In genomic region chr10:87572500-87572899, GRCm38 (mm10) we compare ENCODE assay signal across 31 mouse cellular contexts. TPM values are rescaled to one million over a fixed set of nuclear protein-coding genes. Genes with fewer than 3 reads are reported as not detected.
DNase-seq lines count a peak whose midpoint lies in the region; ATAC-seq and TF ChIP-seq lines count a peak whose summit lies in the region.
"Had no signal": no experiment of that assay in that cellular context is flagged by ENCODE, and none has a peak within 500 bp of the region (broad histone marks: within the 10 kb centered on the region; RNA-seq: fewer than 3 reads in every experiment).

No protein-coding gene starts in this region.

- no peak overlapping the region for H3K4me2 ChIP-seq in heart, embryonic 11.5 days
- H3K4me2 ChIP-seq: forebrain, embryonic 13.5 days; heart, embryonic 12.5 days; heart, embryonic 15.5 days; hindbrain, embryonic 13.5 days had no signal

- DNase-seq in heart, adult 11 months, result peak; percentile 55
- peak; percentile 27 to 63 for DNase-seq in kidney, adult 8-10 months
- DNase-seq in kidney, postnatal 4 days, result no peak
- DNase-seq in liver, adult 2 months (ENCODE audit: extremely low read depth, low read depth, low spot score), result peak; percentile 99
- DNase-seq in liver (no peak), adipocyte (ENCODE audit: low spot score) (peak; percentile 75)
- DNase-seq: adrenal gland, adult 2 months; adrenal gland, postnatal 25 days; B cell, adult 2 months; cerebellum, adult 18-20 months; cerebellum, adult 9-10 months; cerebellum, postnatal 14 days; gastrocnemius, postnatal 10 days; gastrocnemius, postnatal 36 days; heart, postnatal 10 days; heart, postnatal 36 days had no signal

- no peak for TF ChIP-seq POLR2A in liver, adult 2 months (IDR thresholded peaks at IDR 0.05; ENCODE audit: extremely low read depth, insufficient read depth, low read length)

- H3K4me1 ChIP-seq in heart, embryonic 11.5 days (ENCODE audit: control insufficient read depth, insufficient read depth, low read length), result no peaks in the 10 kb centered on the region
- H3K4me1 ChIP-seq in liver, adult 2 months (ENCODE audit: control insufficient read depth, insufficient read depth, low read length), result peaks cover 20% of the 10 kb centered on the region
- H3K4me1 ChIP-seq: forebrain, embryonic 10.5 days; forebrain, embryonic 13.5 days; heart, embryonic 12.5 days; heart, embryonic 15.5 days; hindbrain, embryonic 10.5 days; hindbrain, embryonic 13.5 days had no signal

- H3K27me3 ChIP-seq in heart, embryonic 11.5 days (ENCODE audit: control insufficient read depth, insufficient read depth, low read length), result no peaks in the 10 kb centered on the region
- no peaks in the 10 kb centered on the region for H3K27me3 ChIP-seq in liver, adult 2 months (ENCODE audit: control insufficient read depth, insufficient read depth, low read length)
- H3K27me3 ChIP-seq: CH12.LX; forebrain, embryonic 13.5 days; heart, embryonic 12.5 days; heart, embryonic 15.5 days; hindbrain, embryonic 13.5 days had no signal

- no peak for ATAC-seq in heart, embryonic 11.5 days (replicated peaks; ENCODE audit: insufficient number of reproducible peaks, low FRiP score, low TSS enrichment)
- ATAC-seq: forebrain, embryonic 13.5 days; forebrain, embryonic 16.5 days; hindbrain, embryonic 16.5 days; Patski had no signal

- no peak overlapping the region for H3K4me3 ChIP-seq in heart, embryonic 11.5 days (ENCODE audit: low read depth, low read length)
- H3K4me3 ChIP-seq in liver, adult 2 months (ENCODE audit: insufficient read depth, low read depth, low read length), result no peak overlapping the region
- H3K4me3 ChIP-seq: forebrain, embryonic 10.5 days; forebrain, embryonic 13.5 days; heart, embryonic 12.5 days; heart, embryonic 15.5 days; hindbrain, embryonic 10.5 days; hindbrain, embryonic 13.5 days had no signal

- no peak overlapping the region for H3K9ac ChIP-seq in heart, embryonic 11.5 days (ENCODE audit: low read depth, low read length)
- H3K9ac ChIP-seq in liver, adult 2 months (ENCODE audit: low read depth, low read length), result no peak overlapping the region
- H3K9ac ChIP-seq: forebrain, embryonic 13.5 days; heart, embryonic 12.5 days; heart, embryonic 15.5 days; hindbrain, embryonic 13.5 days had no signal

- TF ChIP-seq CTCF in liver, adult 2 months (IDR thresholded peaks at IDR 0.05; ENCODE audit: low read depth, low read length), result no peak

- H3K36me3 ChIP-seq in heart, embryonic 11.5 days (ENCODE audit: control insufficient read depth, insufficient read depth, low read length), result no peaks in the 10 kb centered on the region
- H3K36me3 ChIP-seq in liver, adult 2 months (ENCODE audit: control insufficient read depth, insufficient read depth, low read length), result peaks cover 94% of the 10 kb centered on the region
- H3K36me3 ChIP-seq: forebrain, embryonic 10.5 days; G1E; heart, embryonic 12.5 days; heart, embryonic 15.5 days; hindbrain, embryonic 10.5 days; hindbrain, embryonic 13.5 days had no signal

- no peaks in the 10 kb centered on the region for H3K9me3 ChIP-seq in heart, embryonic 11.5 days (replicated peaks; ENCODE audit: control insufficient read depth, low read length)
- H3K9me3 ChIP-seq: forebrain, embryonic 10.5 days; heart, embryonic 12.5 days; heart, embryonic 15.5 days; hindbrain, embryonic 10.5 days had no signal

- 67% methylated on average over 4 of the region's 4 CpGs for WGBS in heart, embryonic 11.5 days (ENCODE audit: insufficient replicate concordance)
- WGBS in liver, adult 2 months, result 17% methylated on average over 4 of the region's 4 CpGs

- H3K27ac ChIP-seq in heart, embryonic 11.5 days (ENCODE audit: low read depth, low read length), result no peak overlapping the region
- peak overlapping the region; percentile 96; the same call in 1 of the 2 replicates for H3K27ac ChIP-seq in liver, adult 2 months (replicated peaks; ENCODE audit: insufficient read depth, low read depth, low read length)
- H3K27ac ChIP-seq: forebrain, embryonic 10.5 days; forebrain, embryonic 13.5 days; heart, embryonic 15.5 days; hindbrain, embryonic 10.5 days; hindbrain, embryonic 13.5 days had no signal

- no peaks in the 10 kb centered on the region for H3K79me2 ChIP-seq in liver, adult 2 months (ENCODE audit: control insufficient read depth, insufficient read depth, low read length)

RNA-seq across cellular contexts. Expression of gene Pah, which starts 50.9 kb away (rescaled TPM):
- polyA plus RNA-seq in heart, embryonic 11.5 days (2014; fragmentation: Nextera tagmentation; extraction: Ambion mirVana), result 0.18 and 0.31 TPM in 2 replicates
- 1,376 and 1,431 TPM in 2 replicates for total RNA-seq in liver, adult 2 months (2014; rRNA removed)
- 489 and 575 TPM in 2 replicates for polyA plus RNA-seq in liver, adult 2 months (2012; rRNA removed)
- total RNA-seq: adrenal gland, postnatal 25 days; CH12.LX; G1E; gastrocnemius, postnatal 36 days; granulocyte monocyte progenitor cell, adult 5-6 weeks; heart, postnatal 10 days had no signal
- polyA plus RNA-seq: embryonic facial prominence, embryonic 11.5 days; embryonic facial prominence, embryonic 14.5 days; forebrain, embryonic 10.5 days; forebrain, embryonic 13.5 days; forebrain, embryonic 16.5 days; G1E; heart, embryonic 12.5 days; heart, embryonic 15.5 days; hindbrain, embryonic 10.5 days; hindbrain, embryonic 13.5 days; Patski had no signal

Comparison
In these comparisons a context has a peak if more than half of its experiments do, and no peak if none do; other contexts are left out.
1. DNase-seq: peak in heart, adult 11 months (single experiment), kidney, adult 8-10 months (2 of 2), liver, adult 2 months (single experiment) and adipocyte (single experiment); none in kidney, postnatal 4 days (0 of 2) and liver (single experiment).
2. RNA of gene Pah, which starts 50.9 kb away (polyA plus RNA-seq): 489 to 575 TPM in liver, adult 2 months; 0.18 to 0.31 TPM in heart, embryonic 11.5 days; every median in the first group is over 100 times any median in the second.